Mouse (Mus musculus): ENCODE data around the gene Wwc2.

DNA sequence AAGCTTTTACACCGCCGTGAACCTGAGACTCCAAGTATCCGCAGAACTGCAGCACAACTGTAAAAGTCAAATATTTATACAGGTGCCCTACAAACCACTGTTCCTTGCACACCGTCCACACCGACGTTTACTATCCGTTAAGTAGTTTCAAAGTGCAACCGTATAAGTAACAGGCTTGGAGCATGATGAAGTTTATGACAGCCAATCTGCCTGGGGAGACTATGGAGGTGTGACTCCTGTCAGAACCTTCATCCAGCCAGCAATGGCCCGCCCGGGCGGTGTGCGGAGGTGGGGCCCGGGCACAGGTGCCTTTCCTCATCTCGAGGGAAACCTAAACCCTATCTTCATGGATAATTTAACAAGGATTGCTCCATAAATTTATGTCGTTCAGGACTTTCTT, 2.6 kb downstream of the Wwc2 start:
- TF ChIP-seq CTCF (IDR thresholded peaks at IDR 0.05; ENCODE audit: low read depth) (no peak), EP300 (IDR thresholded peaks at IDR 0.05; ENCODE audit: low read depth) (no peak)

All from liver, postnatal 0 days (tissue).